Comparison of ENCODE assay signal across 13 mouse cellular contexts in genomic region chr4:154503260-154503829, GRCm38 (mm10).
DNase-seq lines count a peak whose midpoint lies in the region; ATAC-seq and TF ChIP-seq lines count a peak whose summit lies in the region.
"Had no signal": no experiment of that assay in that cellular context is flagged by ENCODE, and none has a peak within 500 bp of the region (broad histone marks: within the 10 kb centered on the region; RNA-seq: fewer than 3 reads in every experiment).

No protein-coding gene starts in this region.

- intact Hi-C loops in left cerebral cortex, adult 2 months (cut with DNase I), result no loop called here

- no peak overlapping the region; the same call in 1 of the 2 replicates for H3K9ac ChIP-seq in midbrain, embryonic 11.5 days (ENCODE audit: low read length)
- H3K9ac ChIP-seq in midbrain, embryonic 16.5 days (ENCODE audit: low read depth, low read length), result no peak overlapping the region
- H3K9ac ChIP-seq in forebrain, embryonic 11.5 days (ENCODE audit: low read length), result 0 out of 2 replicates have a peak overlapping the region, but pooled peaks have one; percentile 21
- no peak overlapping the region for H3K9ac ChIP-seq in hindbrain, embryonic 15.5 days
- H3K9ac ChIP-seq in stomach, embryonic 15.5 days, result no peak overlapping the region

- H3K4me2 ChIP-seq in midbrain, embryonic 11.5 days, result 0 out of 2 replicates have a peak overlapping the region, but pooled peaks have one; percentile 9
- H3K4me2 ChIP-seq in midbrain, embryonic 16.5 days (ENCODE audit: low read length), result no peak overlapping the region
- H3K4me2 ChIP-seq in forebrain, embryonic 11.5 days (ENCODE audit: low read depth, low read length, severe bottlenecking), result peak overlapping the region; percentile 27; the same call in 1 of the 2 replicates
- H3K4me2 ChIP-seq in hindbrain, embryonic 15.5 days, result peak overlapping the region; percentile 20; the same call in 1 of the 2 replicates
- H3K4me2 ChIP-seq in stomach, embryonic 15.5 days, result peak overlapping the region; percentile 6; the same call in 1 of the 2 replicates

- peaks cover 67% of the 10 kb centered on the region for H3K4me1 ChIP-seq in midbrain, embryonic 11.5 days (ENCODE audit: control insufficient read depth, insufficient read depth, low read length)
- H3K4me1 ChIP-seq in midbrain, embryonic 16.5 days (ENCODE audit: control insufficient read depth, insufficient read depth, low read length), result peaks cover 28% of the 10 kb centered on the region
- peaks cover 76% of the 10 kb centered on the region for H3K4me1 ChIP-seq in forebrain, embryonic 11.5 days (replicated peaks; ENCODE audit: control insufficient read depth, insufficient read depth, low read length)
- H3K4me1 ChIP-seq in hindbrain, embryonic 15.5 days (replicated peaks), result peaks cover 64% of the 10 kb centered on the region
- peaks cover 61% of the 10 kb centered on the region for H3K4me1 ChIP-seq in stomach, embryonic 15.5 days

- no peak for DNase-seq in midbrain, embryonic 11.5 days (ENCODE audit: low spot score, missing footprints)
- peak; percentile 73 for DNase-seq in forebrain, embryonic 11.5 days (ENCODE audit: low spot score)
- no peak for DNase-seq in thymus, postnatal 36 days
- no peak for DNase-seq in left cerebral cortex, adult 2 months (ENCODE audit: extremely low spot score in 1 of 2, low spot score in 2 of 2)
- no peak for DNase-seq in frontal cortex, postnatal 36 days (ENCODE audit: low spot score in 2 of 2)
- DNase-seq: gastrocnemius, postnatal 10 days; liver; lung, postnatal 4 days; spleen, adult 18-20 months; thymus, postnatal 14 days had no signal

- no peaks in the 10 kb centered on the region for H3K9me3 ChIP-seq in midbrain, embryonic 11.5 days (ENCODE audit: control insufficient read depth, low read length)
- no peaks in the 10 kb centered on the region for H3K9me3 ChIP-seq in midbrain, embryonic 16.5 days (replicated peaks; ENCODE audit: control insufficient read depth, low read length, poor library complexity, severe bottlenecking)
- H3K9me3 ChIP-seq in forebrain, embryonic 11.5 days (ENCODE audit: control insufficient read depth, low read length), result no peaks in the 10 kb centered on the region
- no peaks in the 10 kb centered on the region for H3K9me3 ChIP-seq in hindbrain, embryonic 15.5 days
- no peaks in the 10 kb centered on the region for H3K9me3 ChIP-seq in stomach, embryonic 15.5 days

- TF ChIP-seq CTCF in left cerebral cortex, adult 2 months (IDR thresholded peaks at IDR 0.05), result no peak

- H3K4me3 ChIP-seq in midbrain, embryonic 11.5 days (ENCODE audit: low read depth, low read length), result no peak overlapping the region
- H3K4me3 ChIP-seq in midbrain, embryonic 16.5 days (ENCODE audit: low read depth, low read length), result no peak overlapping the region
- no peak overlapping the region for H3K4me3 ChIP-seq in forebrain, embryonic 11.5 days (ENCODE audit: low read depth, low read length)
- no peak overlapping the region for H3K4me3 ChIP-seq in hindbrain, embryonic 15.5 days
- no peak overlapping the region for H3K4me3 ChIP-seq in stomach, embryonic 15.5 days (replicated peaks)
- no peak overlapping the region for H3K4me3 ChIP-seq in left cerebral cortex, adult 2 months

- no peak overlapping the region for H3K27ac ChIP-seq in midbrain, embryonic 11.5 days (ENCODE audit: low read depth, low read length)
- no peak overlapping the region for H3K27ac ChIP-seq in midbrain, embryonic 16.5 days (ENCODE audit: low read length)
- peak overlapping the region; percentile 66 for H3K27ac ChIP-seq in forebrain, embryonic 11.5 days (ENCODE audit: low read depth, low read length)
- no peak overlapping the region for H3K27ac ChIP-seq in hindbrain, embryonic 15.5 days (replicated peaks)
- H3K27ac ChIP-seq in stomach, embryonic 15.5 days, result no peak overlapping the region
- H3K27ac ChIP-seq in left cerebral cortex, adult 2 months, result no peak overlapping the region

- no peak for ATAC-seq in midbrain, embryonic 11.5 days (ENCODE audit: low FRiP score)
- ATAC-seq in midbrain, embryonic 16.5 days, result no peak
- ATAC-seq in forebrain, embryonic 11.5 days (replicated peaks; ENCODE audit: low FRiP score), result peak; percentile 19
- ATAC-seq in hindbrain, embryonic 15.5 days (ENCODE audit: low FRiP score, low read depth), result peak; percentile 31; the same call in 1 of the 2 replicates
- no peak for ATAC-seq in stomach, embryonic 15.5 days (ENCODE audit: insufficient read depth, low FRiP score, low read depth)

- peaks cover 43% of the 10 kb centered on the region for H3K27me3 ChIP-seq in midbrain, embryonic 11.5 days (ENCODE audit: control insufficient read depth, insufficient read depth, low read length)
- H3K27me3 ChIP-seq in midbrain, embryonic 16.5 days (ENCODE audit: control insufficient read depth, insufficient read depth, low read depth, low read length), result peaks cover 12% of the 10 kb centered on the region
- no peaks in the 10 kb centered on the region; the same call in 1 of the 2 replicates for H3K27me3 ChIP-seq in forebrain, embryonic 11.5 days (ENCODE audit: control insufficient read depth, insufficient read depth, low read length)
- peaks cover 52% of the 10 kb centered on the region for H3K27me3 ChIP-seq in hindbrain, embryonic 15.5 days
- 0 out of 2 replicates have a peak, but pooled peaks cover 3% of the 10 kb centered on the region for H3K27me3 ChIP-seq in stomach, embryonic 15.5 days (replicated peaks)

- 60% methylated on average over 21 of the region's 21 CpGs for WGBS in midbrain, embryonic 11.5 days
- WGBS in midbrain, embryonic 16.5 days, result 31% methylated on average over 21 of the region's 21 CpGs
- WGBS in forebrain, embryonic 11.5 days, result 32% methylated on average over 21 of the region's 21 CpGs
- WGBS in hindbrain, embryonic 15.5 days, result 13% methylated on average over 21 of the region's 21 CpGs
- 37% methylated on average over 21 of the region's 21 CpGs for WGBS in stomach, embryonic 15.5 days

- no peaks in the 10 kb centered on the region for H3K36me3 ChIP-seq in midbrain, embryonic 11.5 days (ENCODE audit: control insufficient read depth, insufficient read depth, low read length)
- no peaks in the 10 kb centered on the region for H3K36me3 ChIP-seq in midbrain, embryonic 16.5 days (ENCODE audit: control insufficient read depth, insufficient read depth, low read length)
- no peaks in the 10 kb centered on the region for H3K36me3 ChIP-seq in forebrain, embryonic 11.5 days (ENCODE audit: control insufficient read depth, insufficient read depth, low read length)
- no peaks in the 10 kb centered on the region for H3K36me3 ChIP-seq in hindbrain, embryonic 15.5 days
- no peaks in the 10 kb centered on the region for H3K36me3 ChIP-seq in stomach, embryonic 15.5 days

Comparison
In these comparisons a context has a peak if more than half of its experiments do, and no peak if none do; other contexts are left out.
1. ATAC-seq: peak in forebrain, embryonic 11.5 days (single experiment) and hindbrain, embryonic 15.5 days (single experiment); none in midbrain, embryonic 11.5 days (single experiment), midbrain, embryonic 16.5 days (single experiment) and stomach, embryonic 15.5 days (single experiment).